Mouse (Mus musculus) testis, adult 2 months (tissue): ENCODE results near the gene Prdm16.

Source experiments
- CTCF ChIP-seq: fragments of 200-500 bp; IDR thresholded peaks from 2 replicates; pipeline ENCODE4 v1.5.1; 2012; ENCODE audit warnings: low read depth, mild to moderate bottlenecking, inconsistent platforms, low read length, moderate library complexity; ENCODE audit not compliant: control insufficient read depth, insufficient read depth, insufficient replicate concordance
- POLR2A ChIP-seq: fragments of 200-500 bp; IDR thresholded peaks from 2 replicates; pipeline ENCODE4 v1.6.1; 2012; ENCODE audit warnings: low read depth, mild to moderate bottlenecking, inconsistent platforms, low read length, moderate library complexity; ENCODE audit not compliant: control insufficient read depth

- TF ChIP-seq CTCF (no peak), POLR2A (no peak)
These were observed 288.4 kb downstream of the Prdm16 start for GRCm38 (mm10) chr4:154348197-154348786.
